Mouse (Mus musculus) cortical plate, adult 2 months (tissue): ENCODE data around the gene Hagh.

Source experiments
- CTCF ChIP-seq: fragments of 200-500 bp; IDR thresholded peaks from 2 replicates; pipeline ENCODE4 v1.5.1; 2011; ENCODE audit warnings: mild to moderate bottlenecking, control low read depth, low read length; ENCODE audit not compliant: insufficient read depth; ENCODE audit errors: extremely low read depth
- POLR2A ChIP-seq: fragments of 200-500 bp; IDR thresholded peaks from 2 replicates; pipeline ENCODE4 v1.6.1; 2011; ENCODE audit warnings: mild to moderate bottlenecking, low read length, control low read depth; ENCODE audit not compliant: insufficient read depth; ENCODE audit errors: extremely low read depth

GRCm38 (mm10) chr17:24898041-24898854 is 58.3 kb downstream of the Hagh start:
- TF ChIP-seq POLR2A (no peak; the same call in 1 of the 2 replicates), CTCF (no peak)
